Mouse (Mus musculus) erythroblast, embryonic 14.5 days (primary cell): Measurements from ENCODE around the gene Pgls.

ENCODE experiments used
- GATA1 ChIP-seq: IDR thresholded peaks from 2 replicates; pipeline ENCODE4 v1.6.1; 2012; ENCODE audit warnings: low read length, inconsistent platforms, mixed read lengths
- TAL1 ChIP-seq: IDR thresholded peaks from 3 replicates; pipeline ENCODE4 v1.6.1; 2012; ENCODE audit warnings: low read length, inconsistent platforms, mixed read lengths

- TF ChIP-seq TAL1 (no peak), GATA1 (no peak)
These were observed 5.5 kb downstream of the Pgls start, which contains the start of gene Fam129c for GRCm38 (mm10) chr8:71597451-71597850.
